Mouse (Mus musculus): Measurements from ENCODE around the gene Gdf2. TPM values are rescaled to one million over a fixed set of nuclear protein-coding genes. Genes with fewer than 3 reads are reported as not detected.

Gene Gdf2
- polyA plus RNA-seq (2011; ENCODE audit: insufficient read length, low read depth, missing spikeins) = not detected in 2 replicates

DNA sequence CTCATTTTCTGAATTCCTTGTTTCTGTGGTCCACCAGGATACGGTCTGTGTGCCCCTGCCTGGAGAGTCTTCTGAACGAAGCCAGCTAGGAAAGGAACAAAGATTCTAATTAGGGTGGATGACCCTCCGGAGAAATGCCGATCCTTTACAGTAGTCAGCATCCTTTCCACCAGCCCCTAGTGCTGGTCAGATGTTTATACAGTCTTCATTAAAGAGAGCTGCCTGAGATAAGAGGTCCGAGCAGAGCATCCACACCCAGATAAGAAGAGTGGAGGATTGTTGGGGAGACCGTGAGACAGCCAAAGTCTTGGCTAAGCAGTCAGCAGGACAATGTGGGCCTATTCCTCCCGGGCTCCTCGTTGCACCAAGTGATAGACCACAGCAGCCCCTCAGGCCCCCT, at the start of gene Gdf2:
Gdf2 (plus strand) TSS at position 301 of the 400 bp plus-strand sequence.
- Histone ChIP-seq H3K4me3 (ENCODE audit: insufficient read depth, low read length) (no peak within 1 kb of the TSS), H3K4me1 (ENCODE audit: control insufficient read depth, insufficient read depth, low read length) (no peaks in the 10 kb centered on the region), H3K27ac (ENCODE audit: insufficient read depth, low read length) (no peak within 1 kb of the TSS)
- no peak for TF ChIP-seq CTCF (IDR thresholded peaks at IDR 0.05; ENCODE audit: borderline replicate concordance, insufficient read depth, low read length)
- TF ChIP-seq POLR2A (IDR thresholded peaks at IDR 0.05; ENCODE audit: low read depth, low read length) = no peak

DNA sequence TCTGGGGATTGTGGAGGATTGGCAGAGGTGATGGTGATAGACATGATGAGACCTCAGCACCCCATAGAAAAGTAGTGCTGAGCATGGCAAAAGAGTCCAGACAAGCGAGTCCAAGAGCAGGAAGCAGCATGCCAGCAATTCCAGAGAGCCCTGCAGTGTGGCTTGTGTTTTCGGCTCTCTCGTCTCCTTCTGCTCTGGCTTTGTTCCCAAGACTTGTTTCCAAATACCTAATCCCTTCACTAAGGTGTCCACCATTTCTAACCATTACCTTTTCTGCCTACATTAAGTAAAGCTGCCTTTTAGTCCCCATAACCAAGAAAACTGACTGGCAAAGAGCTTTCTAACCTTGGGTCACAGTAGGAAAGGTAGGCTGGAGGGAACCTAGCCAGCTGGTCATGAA, 49.3 kb upstream of the Gdf2 start:
- H3K27ac ChIP-seq (ENCODE audit: insufficient read depth, low read length) = no peak overlapping the region
- no peaks in the 10 kb centered on the region for H3K4me1 ChIP-seq (ENCODE audit: control insufficient read depth, insufficient read depth, low read length)
- TF ChIP-seq CTCF (IDR thresholded peaks at IDR 0.05; ENCODE audit: borderline replicate concordance, insufficient read depth, low read length) (no peak), POLR2A (IDR thresholded peaks at IDR 0.05; ENCODE audit: low read depth, low read length) (no peak)
- H3K4me3 ChIP-seq (ENCODE audit: insufficient read depth, low read length) = no peak overlapping the region

DNA sequence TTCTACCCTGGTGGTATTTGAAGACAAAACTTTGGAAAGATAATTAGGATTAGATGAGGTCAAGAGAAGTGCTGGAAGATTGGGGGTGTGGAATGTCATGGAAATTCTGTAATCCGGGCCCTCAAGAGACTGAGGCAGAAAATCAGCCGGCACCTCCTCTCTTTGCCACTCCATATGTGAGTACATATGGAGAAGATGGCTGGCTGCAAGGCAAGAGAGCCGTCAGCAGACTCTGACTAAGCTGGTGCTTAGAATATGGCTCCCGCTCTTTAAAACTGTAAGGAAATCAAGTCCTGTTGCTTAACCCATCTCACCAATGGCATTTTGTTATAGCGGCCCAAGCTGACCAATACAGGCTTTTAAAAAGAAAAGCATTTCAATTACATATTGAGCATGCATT, 45.1 kb upstream of the Gdf2 start:
- Histone ChIP-seq H3K4me1 (ENCODE audit: control insufficient read depth, insufficient read depth, low read length) (no peaks in the 10 kb centered on the region), H3K27ac (ENCODE audit: insufficient read depth, low read length) (no peak overlapping the region), H3K4me3 (ENCODE audit: insufficient read depth, low read length) (no peak overlapping the region)
- no peak for TF ChIP-seq POLR2A (IDR thresholded peaks at IDR 0.05; ENCODE audit: low read depth, low read length)
- no peak for TF ChIP-seq CTCF (IDR thresholded peaks at IDR 0.05; ENCODE audit: borderline replicate concordance, insufficient read depth, low read length)

DNA sequence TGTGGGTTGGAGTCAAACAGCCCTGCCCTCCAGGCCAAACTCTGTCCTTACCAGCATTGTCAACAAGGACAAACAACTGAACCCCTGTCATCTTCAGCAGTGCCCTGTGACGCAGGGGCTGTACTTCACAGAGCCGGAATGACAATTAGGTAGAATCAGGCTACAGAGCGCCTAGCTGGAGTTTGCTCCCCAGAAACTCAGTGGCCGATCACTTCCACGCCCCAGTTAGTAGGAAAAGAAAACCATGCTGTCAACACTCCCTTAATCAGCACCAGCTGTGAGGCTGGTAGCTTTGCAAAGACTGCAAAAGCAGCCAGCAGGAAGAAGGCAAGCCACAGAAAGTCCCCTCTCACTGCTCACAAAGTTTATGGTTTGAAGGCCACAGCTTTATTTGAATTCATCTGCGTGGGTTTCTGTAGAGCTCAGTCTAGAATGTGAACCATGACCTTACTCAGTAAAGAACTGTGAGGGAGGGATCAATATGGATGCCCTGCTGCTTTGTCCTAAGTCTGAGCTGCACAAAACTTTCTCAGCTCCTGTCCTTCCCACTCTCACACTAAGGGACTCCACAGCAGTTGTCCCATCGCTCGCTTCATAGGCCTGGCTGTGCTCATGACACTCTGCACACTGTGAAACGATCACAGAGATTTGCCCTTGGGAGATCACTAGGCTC, 44.1 kb upstream of the Gdf2 start:
- Histone ChIP-seq H3K27ac (ENCODE audit: insufficient read depth, low read length) (peak overlapping the region; percentile 9; the same call in 1 of the 2 replicates), H3K4me1 (ENCODE audit: control insufficient read depth, insufficient read depth, low read length) (no peaks in the 10 kb centered on the region), H3K4me3 (ENCODE audit: insufficient read depth, low read length) (no peak overlapping the region)

DNA sequence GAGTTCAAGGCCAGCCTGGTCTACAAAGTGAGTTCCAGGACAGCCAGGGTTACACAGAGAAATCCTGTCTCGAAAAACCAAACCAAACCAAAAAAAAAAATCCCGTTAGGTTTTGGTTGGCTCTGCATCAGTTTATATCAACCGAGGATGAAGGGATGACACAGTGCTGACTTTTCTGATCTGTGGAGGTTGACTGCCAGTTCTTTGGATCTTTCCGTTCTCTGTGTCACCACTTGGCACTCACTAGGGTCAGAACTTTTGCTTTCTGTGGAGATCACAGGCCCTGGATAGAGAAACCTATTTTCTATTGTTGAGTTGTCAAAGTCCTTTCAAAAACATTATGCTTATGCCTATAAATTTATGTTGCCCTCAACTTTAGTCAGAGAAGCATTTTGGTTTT, 38.1 kb upstream of the Gdf2 start:
- TF ChIP-seq CTCF (IDR thresholded peaks at IDR 0.05; ENCODE audit: borderline replicate concordance, insufficient read depth, low read length) (no peak), POLR2A (IDR thresholded peaks at IDR 0.05; ENCODE audit: low read depth, low read length) (no peak)
- no peak overlapping the region for H3K4me3 ChIP-seq (ENCODE audit: insufficient read depth, low read length)
- H3K4me1 ChIP-seq (ENCODE audit: control insufficient read depth, insufficient read depth, low read length) = no peaks in the 10 kb centered on the region
- no peak overlapping the region for H3K27ac ChIP-seq (ENCODE audit: insufficient read depth, low read length)

More for the DNA sequence above, 44.1 kb upstream of the Gdf2 start:
- TF ChIP-seq POLR2A (IDR thresholded peaks at IDR 0.05; ENCODE audit: low read depth, low read length) (no peak), CTCF (IDR thresholded peaks at IDR 0.05; ENCODE audit: borderline replicate concordance, insufficient read depth, low read length) (no peak)

DNA sequence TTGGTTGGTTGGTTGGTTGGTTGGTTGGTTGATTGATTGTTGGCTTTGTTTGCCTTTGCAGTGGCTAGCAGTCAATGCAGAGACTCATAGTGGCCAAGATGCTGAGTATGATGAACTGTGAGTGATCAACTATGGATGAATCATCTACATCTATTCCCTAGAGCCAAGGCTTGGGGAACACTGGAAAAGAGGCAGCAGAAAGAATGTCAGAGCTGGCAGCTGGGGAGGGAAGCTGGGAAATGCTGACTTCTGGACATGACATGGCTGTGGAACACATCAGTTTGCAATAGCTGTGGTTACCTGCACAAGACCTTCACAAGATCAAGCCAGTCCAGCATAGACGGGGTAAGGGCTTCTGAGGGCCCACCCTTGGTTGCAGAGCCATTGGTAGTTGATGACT, 37.6 kb upstream of the Gdf2 start:
- no peak overlapping the region for H3K4me3 ChIP-seq (ENCODE audit: insufficient read depth, low read length)
- H3K4me1 ChIP-seq (ENCODE audit: control insufficient read depth, insufficient read depth, low read length) = no peaks in the 10 kb centered on the region
- TF ChIP-seq CTCF (IDR thresholded peaks at IDR 0.05; ENCODE audit: borderline replicate concordance, insufficient read depth, low read length) (no peak), POLR2A (IDR thresholded peaks at IDR 0.05; ENCODE audit: low read depth, low read length) (no peak)
- H3K27ac ChIP-seq (ENCODE audit: insufficient read depth, low read length) = no peak overlapping the region

DNA sequence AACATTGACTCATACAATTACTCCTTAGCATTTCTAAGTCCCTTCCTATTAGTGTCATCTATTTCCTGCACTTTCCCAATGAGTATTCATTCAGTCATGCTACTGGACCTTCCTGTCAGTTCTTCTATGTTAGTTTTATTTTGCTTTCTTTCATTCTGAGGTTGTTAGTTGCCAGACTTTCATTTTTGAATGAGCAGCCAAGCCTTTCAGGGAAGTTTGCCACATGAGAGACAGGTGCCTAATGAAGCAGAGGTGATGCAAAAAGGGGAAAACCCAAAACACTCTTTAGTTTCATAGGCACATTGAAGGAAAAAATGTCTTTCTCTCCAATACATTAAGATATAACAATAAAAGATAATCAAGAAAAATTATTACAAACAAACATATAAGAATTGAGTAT, 36.0 kb upstream of the Gdf2 start:
- Histone ChIP-seq H3K27ac (ENCODE audit: insufficient read depth, low read length) (no peak overlapping the region), H3K4me1 (ENCODE audit: control insufficient read depth, insufficient read depth, low read length) (no peaks in the 10 kb centered on the region), H3K4me3 (ENCODE audit: insufficient read depth, low read length) (no peak overlapping the region)
- no peak for TF ChIP-seq POLR2A (IDR thresholded peaks at IDR 0.05; ENCODE audit: low read depth, low read length)
- no peak for TF ChIP-seq CTCF (IDR thresholded peaks at IDR 0.05; ENCODE audit: borderline replicate concordance, insufficient read depth, low read length)

DNA sequence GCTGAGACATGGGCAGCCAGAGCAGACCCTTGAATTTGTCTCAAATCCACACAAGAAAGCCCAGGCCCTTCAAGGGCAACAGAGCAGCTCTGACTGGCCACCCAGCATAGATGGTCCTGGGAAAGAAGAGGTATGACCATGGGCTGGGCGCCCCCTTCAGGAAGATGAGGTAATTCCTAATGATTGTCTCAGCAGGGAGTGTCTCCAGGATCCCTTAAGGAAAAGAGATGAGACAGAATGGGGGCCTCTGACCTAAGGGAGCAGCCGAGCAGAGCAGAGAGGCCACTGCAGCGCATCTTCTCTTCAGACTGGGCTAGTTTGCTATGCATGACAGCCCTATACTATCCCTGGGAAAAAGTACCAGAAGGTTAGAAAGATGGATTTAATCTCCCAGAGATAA, 27.1 kb upstream of the Gdf2 start:
- no peak overlapping the region for H3K4me3 ChIP-seq (ENCODE audit: insufficient read depth, low read length)
- TF ChIP-seq CTCF (IDR thresholded peaks at IDR 0.05; ENCODE audit: borderline replicate concordance, insufficient read depth, low read length) = no peak
- TF ChIP-seq POLR2A (IDR thresholded peaks at IDR 0.05; ENCODE audit: low read depth, low read length) = no peak
- no peaks in the 10 kb centered on the region for H3K4me1 ChIP-seq (ENCODE audit: control insufficient read depth, insufficient read depth, low read length)
- H3K27ac ChIP-seq (ENCODE audit: insufficient read depth, low read length) = no peak overlapping the region

DNA sequence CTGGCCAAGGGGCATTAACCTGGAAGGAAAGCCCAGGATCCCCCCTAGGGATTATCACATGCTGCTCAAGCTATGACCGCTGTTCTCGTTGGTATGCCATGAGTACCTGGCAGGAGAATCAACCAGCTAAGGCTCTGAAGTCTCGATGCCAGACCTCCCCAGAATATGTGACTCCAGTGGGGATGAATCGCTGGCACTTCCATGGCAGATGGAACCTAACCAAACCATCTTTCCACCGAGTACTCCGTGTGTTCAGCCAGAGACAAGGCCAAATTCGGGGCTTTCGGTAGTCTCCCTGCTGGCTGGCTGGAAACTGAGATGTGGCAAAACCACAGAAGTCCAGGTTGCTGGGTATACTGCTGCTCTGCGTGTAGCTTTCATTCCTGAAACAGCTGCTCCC, 26.6 kb upstream of the Gdf2 start:
- H3K4me1 ChIP-seq (ENCODE audit: control insufficient read depth, insufficient read depth, low read length) = no peaks in the 10 kb centered on the region
- H3K4me3 ChIP-seq (ENCODE audit: insufficient read depth, low read length) = no peak overlapping the region
- H3K27ac ChIP-seq (ENCODE audit: insufficient read depth, low read length) = no peak overlapping the region
- no peak for TF ChIP-seq POLR2A (IDR thresholded peaks at IDR 0.05; ENCODE audit: low read depth, low read length)
- no peak for TF ChIP-seq CTCF (IDR thresholded peaks at IDR 0.05; ENCODE audit: borderline replicate concordance, insufficient read depth, low read length)

DNA sequence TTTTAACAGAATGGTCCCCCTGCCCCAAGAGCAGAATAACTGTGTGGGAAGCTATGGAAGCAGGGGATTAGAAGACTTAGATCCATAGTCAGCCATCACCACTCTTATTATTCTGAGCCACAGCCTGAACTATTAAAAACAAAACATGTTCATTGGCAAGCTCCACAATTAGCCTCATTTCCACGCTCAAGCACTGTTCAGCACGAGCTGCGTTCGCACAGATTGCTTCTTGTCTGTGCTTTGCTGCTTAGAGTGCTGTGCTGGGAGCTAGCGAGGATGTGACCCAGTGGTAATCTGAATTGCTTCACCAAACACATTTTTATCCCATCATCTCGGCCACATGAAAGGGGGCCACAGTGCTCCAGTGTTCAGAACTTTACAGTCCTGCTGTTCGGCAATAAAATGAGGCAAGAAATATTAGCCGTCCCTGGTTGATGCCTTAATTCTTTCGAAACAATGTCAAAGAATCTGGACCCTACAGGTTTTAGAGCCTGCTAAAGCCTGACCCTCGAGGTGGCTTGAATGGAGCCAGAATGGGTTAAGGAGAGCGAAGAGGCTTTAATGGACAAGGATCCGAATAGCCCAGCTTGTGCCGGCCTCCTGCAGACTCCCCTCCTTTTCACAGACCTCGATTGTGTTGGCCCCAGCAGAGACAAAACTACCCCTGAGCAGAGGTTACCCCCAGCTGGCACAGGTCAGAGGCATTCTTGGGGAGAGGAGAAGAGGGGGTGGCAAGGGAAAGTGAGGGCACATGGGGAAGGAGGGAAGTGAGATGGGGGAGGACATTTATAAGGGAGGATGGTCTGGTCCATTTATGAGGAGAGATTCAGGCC, 19.9 kb upstream of the Gdf2 start:
- Histone ChIP-seq H3K4me3 (ENCODE audit: insufficient read depth, low read length) (no peak overlapping the region), H3K27ac (ENCODE audit: insufficient read depth, low read length) (no peak overlapping the region), H3K4me1 (ENCODE audit: control insufficient read depth, insufficient read depth, low read length) (no peaks in the 10 kb centered on the region)
- TF ChIP-seq POLR2A (IDR thresholded peaks at IDR 0.05; ENCODE audit: low read depth, low read length) = no peak
